Mouse (Mus musculus) megakaryocyte, embryonic 14.5 days (primary cell): ENCODE data around the gene Lamtor1.

Experiments
- FLI1 ChIP-seq: IDR thresholded peaks from 2 replicates; pipeline ENCODE4 v1.6.1; 2012; ENCODE audit warnings: low read length, inconsistent platforms, mixed read lengths
- GATA1 ChIP-seq: IDR thresholded peaks from 3 replicates; pipeline ENCODE4 v1.6.1; 2012; ENCODE audit warnings: mixed read lengths, low read length, inconsistent platforms, borderline replicate concordance

DNA sequence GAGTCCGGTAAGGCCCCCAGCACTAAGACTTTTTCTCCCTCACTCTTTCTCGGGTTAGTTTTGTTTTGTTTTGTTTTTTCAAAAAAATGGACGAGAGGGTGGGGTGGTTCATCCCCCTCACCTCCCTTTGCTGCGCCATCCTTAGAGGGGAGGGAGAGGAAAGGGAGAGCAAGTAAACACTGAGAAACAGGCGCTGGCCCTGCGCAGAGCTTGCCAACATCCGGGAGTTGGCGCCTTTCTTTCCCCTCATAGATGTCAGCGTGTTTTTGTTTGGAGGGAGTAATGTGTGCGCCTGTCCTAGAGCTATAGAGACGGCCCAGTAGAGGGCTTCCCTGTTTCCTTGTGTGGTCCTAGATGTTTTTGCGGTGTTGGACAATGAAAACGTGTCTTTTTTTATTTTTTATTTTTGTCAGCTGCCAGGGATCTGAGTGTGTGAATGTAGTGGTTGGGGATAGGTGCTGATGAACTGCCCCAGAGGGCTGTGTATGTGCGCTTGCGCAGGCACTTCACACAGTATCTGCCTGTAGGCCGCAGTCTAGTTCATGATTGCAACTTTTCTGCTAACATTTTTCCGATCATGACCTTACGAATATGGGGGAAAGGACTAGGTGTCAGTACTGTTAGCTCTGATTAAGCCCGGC is 65.2 kb downstream of the Lamtor1 start:
- TF ChIP-seq GATA1: no peak
- no peak for TF ChIP-seq FLI1
